Mouse (Mus musculus) neural tube, embryonic 13.5 days (tissue): Measurements from ENCODE around the gene Ascl4. TPM values are rescaled to one million over a fixed set of nuclear protein-coding genes. Genes with fewer than 3 reads are reported as not detected.

Experiments
- ATAC-seq: fragments of 200-750 bp; cut with Nextera tagmentation; 2 replicates; pipeline ENCODE4 v1.8.0; 2017; ENCODE audit warnings: low read depth, mild to moderate bottlenecking, moderate TSS enrichment, moderate library complexity
- H3K27ac ChIP-seq: fragments of 300-500 bp; sonication (generic); replicated peaks from 2 replicates; pipeline ENCODE4 v1.5.1; 2015; ENCODE audit warnings: moderate library complexity, mild to moderate bottlenecking, inconsistent platforms
- H3K27me3 ChIP-seq: fragments of 300-500 bp; sonication (generic); 2 replicates; pipeline ENCODE4 v1.6.1; 2015; ENCODE audit warnings: mild to moderate bottlenecking, inconsistent platforms
- H3K36me3 ChIP-seq: fragments of 300-500 bp; sonication (generic); 2 replicates; pipeline ENCODE4 v1.6.1; 2015; ENCODE audit warnings: mild to moderate bottlenecking, inconsistent platforms
- H3K4me1 ChIP-seq: fragments of 300-500 bp; sonication (generic); replicated peaks from 2 replicates; pipeline ENCODE4 v1.6.1; 2015; ENCODE audit warnings: inconsistent platforms
- H3K4me2 ChIP-seq: fragments of 300-500 bp; sonication (generic); 2 replicates; pipeline ENCODE4 v1.6.1; 2015; ENCODE audit warnings: inconsistent platforms, mild to moderate bottlenecking, moderate library complexity
- H3K4me3 ChIP-seq: fragments of 300-500 bp; sonication (generic); 2 replicates; pipeline ENCODE4 v1.5.1; 2015; ENCODE audit warnings: mild to moderate bottlenecking, inconsistent platforms
- H3K9ac ChIP-seq: fragments of 300-500 bp; sonication (generic); 2 replicates; pipeline ENCODE4 v1.6.1; 2015; ENCODE audit warnings: moderate library complexity, mild to moderate bottlenecking, inconsistent platforms
- H3K9me3 ChIP-seq: fragments of 300-500 bp; sonication (generic); 2 replicates; pipeline ENCODE4 v1.6.1; 2016; ENCODE audit warnings: inconsistent platforms
- WGBS: fragments of 180-500 bp; shearing (Covaris S2); methylation state at CpG from one replicate; pipeline ENCODE4 v1.1.7; 2015; 5-methylcytosine and 5-hydroxymethylcytosine counted together
- polyA plus RNA-seq: library from polyadenylated mRNA; unstranded; fragments of >200 nt; fragmentation: Nextera tagmentation; extraction: Ambion mirVana; gene quantifications from 2 replicates; pipeline ENCODE4 v1.2.1, GENCODE M21; 2015

Gene Ascl4
- polyA plus RNA-seq, 1 experiment from 2014 or later, result not detected

DNA sequence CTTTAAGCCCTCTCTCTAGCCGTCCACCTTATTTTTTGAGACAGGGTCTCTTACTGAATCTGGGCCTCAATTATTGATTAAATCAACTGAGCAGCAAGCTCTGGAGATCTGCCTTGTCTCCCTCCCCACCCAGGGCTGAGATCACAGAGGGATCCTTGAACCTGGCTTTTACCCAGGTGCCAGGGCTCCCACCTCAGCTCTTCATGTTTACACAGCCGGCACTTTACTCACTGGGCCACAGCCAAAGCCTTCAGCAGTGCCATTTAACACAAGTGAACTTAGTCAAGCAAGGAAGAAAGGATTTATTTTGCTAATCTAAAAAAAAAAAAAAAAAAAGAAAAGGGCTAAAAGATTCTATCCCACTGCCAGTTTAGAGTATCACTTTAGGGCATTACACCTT is 26.9 kb downstream of the Ascl4 start:
- no peak for ATAC-seq
- WGBS, result 84% methylated on average over 2 of the region's 2 CpGs
- Histone ChIP-seq H3K4me2 (no peak overlapping the region), H3K27ac (no peak overlapping the region), H3K9me3 (no peaks in the 10 kb centered on the region), H3K4me1 (peaks cover 17% of the 10 kb centered on the region), H3K27me3 (no peaks in the 10 kb centered on the region), H3K36me3 (peaks cover 55% of the 10 kb centered on the region), H3K9ac (no peak overlapping the region), H3K4me3 (no peak overlapping the region)

DNA sequence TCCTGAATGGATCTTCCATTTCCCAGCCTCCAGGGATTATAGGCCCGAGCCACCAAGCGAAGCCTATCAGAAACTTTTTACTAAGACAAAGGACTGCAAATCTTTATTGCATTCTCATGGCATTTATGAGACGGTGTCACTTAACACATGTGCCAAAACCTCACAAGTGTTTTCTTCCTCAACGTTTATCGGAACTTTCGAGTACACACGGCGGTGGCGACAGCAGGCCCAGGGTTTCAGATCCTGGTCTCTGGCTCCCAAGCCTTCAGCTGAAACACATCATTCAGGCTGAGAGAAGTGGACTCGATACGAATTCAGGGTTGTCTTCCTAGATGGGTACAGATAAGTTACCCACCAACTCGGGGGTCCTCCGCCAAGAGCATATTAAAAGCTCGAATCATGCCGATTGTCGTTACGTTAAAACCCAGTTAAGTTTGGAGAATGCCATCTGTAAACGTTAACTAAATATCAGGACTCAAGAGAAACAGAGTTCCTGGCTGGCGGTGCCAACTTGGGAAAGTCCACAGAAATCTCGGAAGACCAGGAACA is 29.5 kb downstream of the Ascl4 start:
- Histone ChIP-seq H3K4me3 (peak overlapping the region; percentile 73), H3K27me3 (no peaks in the 10 kb centered on the region), H3K9ac (peak overlapping the region; percentile 85), H3K9me3 (no peaks in the 10 kb centered on the region), H3K4me2 (peak overlapping the region; percentile 91), H3K4me1 (peaks cover 17% of the 10 kb centered on the region), H3K27ac (peak overlapping the region; percentile 79; the same call in 1 of the 2 replicates), H3K36me3 (peaks cover 31% of the 10 kb centered on the region)
- 6% methylated on average over 20 of the region's 20 CpGs for WGBS
- ATAC-seq, result peak; percentile 8; the same call in 1 of the 2 replicates

DNA sequence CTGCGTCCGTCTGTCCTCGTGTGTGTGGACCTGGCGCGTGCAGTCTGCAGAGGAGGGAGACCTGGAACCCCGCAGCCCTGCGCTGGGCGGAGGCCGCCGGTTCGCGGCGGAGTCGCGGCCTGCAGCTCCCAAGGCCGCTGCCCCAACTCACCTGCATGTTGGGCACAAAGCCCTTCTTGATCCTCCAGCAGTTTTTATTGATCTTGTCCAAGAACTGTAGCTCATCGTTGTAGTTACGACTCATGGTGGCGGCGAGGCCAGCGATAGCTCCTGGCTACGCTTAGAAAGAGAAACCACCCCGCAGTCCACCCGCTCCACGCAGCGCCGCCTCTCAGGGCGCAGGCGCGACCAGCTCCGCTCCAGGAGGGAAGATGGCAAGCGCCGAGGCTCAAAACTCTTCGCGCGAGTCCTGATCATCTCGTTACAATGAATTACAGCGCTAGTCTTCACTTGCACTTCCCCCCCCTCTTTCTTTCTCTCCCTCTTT is 30.0 kb downstream of the Ascl4 start, which contains the start of gene Rtcb:
TSS of gene Rtcb (minus strand) at position 360 of the 487 bp plus-strand sequence.
- WGBS, result under 1% methylated on average over 38 of the region's 38 CpGs
- H3K4me2 ChIP-seq, result peak within 1 kb of the TSS; percentile 91
- peak within 1 kb of the TSS; percentile 79 for H3K27ac ChIP-seq
- no peaks in the 10 kb centered on the region for H3K9me3 ChIP-seq
- H3K27me3 ChIP-seq, result no peaks in the 10 kb centered on the region
- peaks cover 25% of the 10 kb centered on the region for H3K36me3 ChIP-seq
- peak within 1 kb of the TSS; percentile 73 for H3K4me3 ChIP-seq
- peak within 1 kb of the TSS; percentile 85 for H3K9ac ChIP-seq
- peaks cover 17% of the 10 kb centered on the region for H3K4me1 ChIP-seq
- ATAC-seq, result peak; percentile 95

DNA sequence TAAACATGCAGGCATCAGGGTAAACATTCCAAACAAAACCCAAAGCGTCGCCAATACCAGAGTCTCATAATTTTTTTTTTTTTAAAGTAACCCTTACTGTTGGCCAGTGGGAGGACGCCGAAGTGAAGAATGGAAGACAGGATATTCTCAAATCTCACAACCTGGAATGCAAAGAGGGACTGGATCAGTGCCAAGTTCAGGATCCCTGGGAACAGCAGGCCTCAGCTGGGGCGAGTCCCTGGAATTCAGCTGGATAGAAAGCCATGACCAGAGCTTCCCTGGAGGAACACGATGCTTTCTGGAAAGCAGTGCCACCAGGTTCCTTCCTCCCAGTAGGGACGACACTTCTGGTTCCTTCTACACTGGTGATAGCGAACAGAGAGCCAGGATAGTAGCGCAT is 35.4 kb downstream of the Ascl4 start:
- Histone ChIP-seq H3K4me1 (no peaks in the 10 kb centered on the region), H3K27me3 (no peaks in the 10 kb centered on the region; the same call in 1 of the 2 replicates), H3K9me3 (no peaks in the 10 kb centered on the region), H3K27ac (no peak overlapping the region), H3K4me3 (no peak overlapping the region), H3K36me3 (no peaks in the 10 kb centered on the region), H3K4me2 (no peak overlapping the region), H3K9ac (no peak overlapping the region)
- no peak for ATAC-seq
- WGBS, result 80% methylated on average over 9 of the region's 9 CpGs

DNA sequence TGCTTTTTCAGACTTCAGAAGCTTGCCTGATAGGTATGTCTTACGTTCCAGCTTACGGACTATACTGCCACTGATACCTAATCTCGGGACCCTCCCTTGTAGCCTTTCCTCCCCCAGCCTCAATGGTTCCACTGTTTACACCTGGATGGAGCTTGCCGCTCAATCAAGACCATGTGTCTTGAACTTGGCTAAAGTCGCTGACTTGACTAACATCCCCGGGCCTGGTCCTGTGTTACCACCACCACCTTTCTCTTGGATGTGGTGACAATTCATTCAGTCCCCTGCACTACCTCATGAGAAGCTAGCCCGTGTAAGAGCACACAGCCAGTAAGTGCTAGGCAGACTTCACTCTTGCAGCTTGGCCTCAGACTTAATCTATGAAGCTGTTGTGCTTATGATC is 36.8 kb downstream of the Ascl4 start:
- no peak for ATAC-seq

DNA sequence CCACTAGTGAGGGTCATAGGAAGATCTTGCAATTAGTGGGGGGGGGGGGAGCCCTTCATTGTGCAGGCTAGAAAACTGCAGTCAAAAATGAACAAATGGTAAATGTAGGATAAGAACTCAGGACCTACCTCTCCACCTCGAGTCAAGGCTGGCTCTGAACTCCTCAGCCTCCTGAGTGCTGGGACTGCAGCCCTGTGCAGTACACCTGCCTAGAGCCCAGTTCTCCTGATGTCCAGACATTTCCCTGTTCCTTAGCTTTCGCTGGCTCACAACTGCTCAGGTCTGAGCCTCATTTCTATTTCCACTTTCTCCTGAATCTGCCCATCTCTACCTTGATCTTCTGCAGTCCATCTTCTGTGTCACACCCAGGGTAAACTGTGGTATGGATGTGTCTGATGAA is 39.0 kb downstream of the Ascl4 start:
- no peak for ATAC-seq
- no peak overlapping the region for H3K4me2 ChIP-seq
- H3K9me3 ChIP-seq, result no peaks in the 10 kb centered on the region
- no peak overlapping the region for H3K27ac ChIP-seq
- no peaks in the 10 kb centered on the region; the same call in 1 of the 2 replicates for H3K27me3 ChIP-seq
- H3K4me3 ChIP-seq, result no peak overlapping the region
- H3K4me1 ChIP-seq, result no peaks in the 10 kb centered on the region
- 60% methylated on average over 2 of the region's 2 CpGs for WGBS
- no peak overlapping the region for H3K9ac ChIP-seq
- no peaks in the 10 kb centered on the region for H3K36me3 ChIP-seq

More for the DNA sequence above, 36.8 kb downstream of the Ascl4 start:
- no peak overlapping the region for H3K27ac ChIP-seq
- no peak overlapping the region for H3K4me3 ChIP-seq
- H3K9ac ChIP-seq, result no peak overlapping the region
- H3K9me3 ChIP-seq, result no peaks in the 10 kb centered on the region
- H3K36me3 ChIP-seq, result no peaks in the 10 kb centered on the region
- WGBS, result 89% methylated on average over 7 of the region's 7 CpGs
- no peak overlapping the region for H3K4me2 ChIP-seq
- H3K27me3 ChIP-seq, result no peaks in the 10 kb centered on the region; the same call in 1 of the 2 replicates
- H3K4me1 ChIP-seq, result no peaks in the 10 kb centered on the region

DNA sequence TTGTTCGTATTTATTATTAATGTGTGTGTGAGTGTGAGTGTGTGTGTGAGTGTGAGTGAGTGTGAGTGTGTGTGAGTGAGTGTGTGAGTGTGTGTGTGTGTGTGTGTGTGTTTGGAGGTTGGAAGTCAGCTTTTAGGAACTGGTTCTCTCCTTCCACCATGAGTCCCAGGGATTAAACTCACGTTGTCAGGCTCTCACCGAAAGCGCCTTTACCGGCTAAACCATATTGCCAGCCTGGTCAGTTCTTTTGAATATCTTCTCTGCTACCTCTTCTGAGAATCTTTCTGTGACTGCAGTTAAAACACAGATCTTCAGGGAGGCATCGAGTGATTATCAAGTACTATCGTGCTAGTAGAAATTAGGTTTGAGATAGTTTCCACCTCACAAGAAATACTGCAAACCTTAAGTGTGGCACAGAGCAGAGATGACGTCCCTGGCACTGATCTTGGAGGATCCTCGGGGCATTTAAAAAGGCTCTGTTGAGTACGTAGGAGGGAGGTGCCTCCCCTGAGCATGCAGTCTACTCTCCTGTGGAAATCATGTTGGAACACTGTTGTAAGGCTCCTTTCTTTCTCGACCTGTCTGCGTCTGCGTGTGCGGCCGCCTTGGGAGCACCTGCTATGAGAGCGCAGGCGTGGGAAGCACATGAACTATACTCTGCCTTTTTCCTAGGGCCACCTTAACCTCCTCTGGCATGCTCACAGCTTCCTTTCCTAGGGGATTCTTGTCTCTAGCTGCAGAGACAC is 40.1 kb downstream of the Ascl4 start:
- Histone ChIP-seq H3K36me3 (no peaks in the 10 kb centered on the region), H3K9ac (0 out of 2 replicates have a peak overlapping the region, but pooled peaks have one; percentile 17), H3K9me3 (no peaks in the 10 kb centered on the region), H3K4me3 (no peak overlapping the region), H3K27ac (no peak overlapping the region), H3K4me1 (no peaks in the 10 kb centered on the region), H3K4me2 (no peak overlapping the region), H3K27me3 (no peaks in the 10 kb centered on the region; the same call in 1 of the 2 replicates)
- peak; percentile 50; the same call in 1 of the 2 replicates for ATAC-seq
- 65% methylated on average over 17 of the region's 17 CpGs for WGBS

DNA sequence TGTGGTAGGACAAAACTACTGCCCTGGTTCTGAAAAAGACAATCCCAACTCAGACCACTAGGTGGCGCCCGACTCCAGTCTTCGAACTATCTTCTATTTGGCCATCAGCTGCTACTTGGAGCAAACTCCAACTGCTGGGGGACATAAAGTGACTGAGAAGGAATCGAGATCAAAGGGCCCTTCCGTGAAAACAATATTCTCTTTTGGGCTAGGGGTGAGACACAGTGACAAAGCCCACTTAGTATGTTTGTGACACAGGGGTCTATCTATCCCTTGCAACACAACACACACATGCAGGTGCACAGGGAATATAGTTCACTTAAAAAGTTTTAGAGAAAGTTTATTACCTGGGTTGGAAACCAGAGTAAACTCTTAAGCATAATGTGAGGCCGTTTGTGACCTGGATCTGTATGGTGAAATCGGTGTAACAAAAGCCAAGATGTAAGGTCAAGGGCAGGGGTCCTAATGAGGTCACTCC is 40.7 kb downstream of the Ascl4 start:
- WGBS, result 16% methylated on average over 7 of the region's 7 CpGs
- peak; percentile 65 for ATAC-seq

DNA sequence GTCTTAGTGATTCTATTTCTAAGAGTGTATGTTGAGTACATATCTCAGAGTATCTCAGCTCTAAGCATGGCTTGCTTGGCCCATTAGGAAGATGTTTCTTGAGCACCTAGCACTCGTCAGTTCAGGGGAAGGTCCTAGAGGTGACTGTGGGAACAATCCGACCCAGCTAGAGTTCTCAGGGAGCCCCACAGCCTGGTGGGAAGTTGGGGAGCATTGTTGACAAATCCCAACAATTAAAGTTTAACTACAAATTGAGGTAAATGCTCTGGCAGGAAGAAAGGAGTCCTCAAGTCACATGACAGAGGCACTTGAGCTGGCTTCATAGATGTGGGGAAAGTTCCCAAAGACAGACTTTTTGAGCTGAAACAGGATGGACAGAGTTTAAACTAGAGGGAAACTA is 41.2 kb downstream of the Ascl4 start:
- no peaks in the 10 kb centered on the region for H3K4me1 ChIP-seq
- no peaks in the 10 kb centered on the region for H3K9me3 ChIP-seq
- 58% methylated on average over 2 of the region's 2 CpGs for WGBS
- H3K4me3 ChIP-seq, result no peak overlapping the region
- no peaks in the 10 kb centered on the region for H3K36me3 ChIP-seq
- no peak overlapping the region for H3K9ac ChIP-seq
- no peak overlapping the region for H3K27ac ChIP-seq
- no peak overlapping the region for H3K4me2 ChIP-seq
- no peak for ATAC-seq
- H3K27me3 ChIP-seq, result no peaks in the 10 kb centered on the region; the same call in 1 of the 2 replicates

More for the DNA sequence above, 40.7 kb downstream of the Ascl4 start:
- no peaks in the 10 kb centered on the region for H3K36me3 ChIP-seq
- no peak overlapping the region for H3K4me3 ChIP-seq
- H3K9ac ChIP-seq, result 0 out of 2 replicates have a peak overlapping the region, but pooled peaks have one; percentile 17
- no peaks in the 10 kb centered on the region for H3K9me3 ChIP-seq
- no peak overlapping the region for H3K27ac ChIP-seq
- no peaks in the 10 kb centered on the region for H3K4me1 ChIP-seq
- H3K27me3 ChIP-seq, result no peaks in the 10 kb centered on the region; the same call in 1 of the 2 replicates
- no peak overlapping the region for H3K4me2 ChIP-seq

DNA sequence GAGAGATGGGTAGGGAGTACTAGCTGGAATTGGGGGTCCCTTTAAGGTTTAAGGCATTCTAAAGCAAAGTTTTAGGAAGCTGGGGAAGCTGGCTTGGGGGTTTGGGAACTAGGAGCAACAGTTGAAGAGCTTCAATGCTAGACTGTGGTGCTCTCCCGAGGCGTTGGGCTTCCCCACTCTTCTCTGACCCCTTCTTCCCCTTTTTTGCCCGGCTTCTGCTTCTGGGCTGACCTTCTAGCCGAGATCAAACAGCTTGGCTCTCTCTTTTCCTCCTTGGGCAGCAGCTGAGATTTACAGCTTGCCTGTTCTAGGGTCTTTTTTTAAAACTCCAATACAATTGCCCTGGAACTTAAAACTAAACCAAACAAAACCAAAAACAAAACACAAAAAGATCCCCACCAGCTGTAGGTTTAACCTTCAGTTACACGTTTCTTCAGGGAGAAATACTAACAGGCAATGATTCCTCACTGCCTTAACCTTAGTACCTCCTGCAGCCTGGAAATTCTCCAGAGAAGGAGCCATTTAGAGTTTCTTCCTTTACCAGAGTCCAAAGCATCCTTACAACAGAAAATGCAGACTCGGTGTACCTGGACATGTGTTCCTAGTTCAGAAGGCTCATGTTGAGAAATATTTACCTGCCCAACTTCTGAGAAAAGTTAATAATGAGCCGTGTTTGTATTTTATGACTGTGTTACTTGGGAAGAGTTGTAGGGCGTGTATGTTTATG is 42.6 kb downstream of the Ascl4 start:
- Histone ChIP-seq H3K27me3 (no peaks in the 10 kb centered on the region; the same call in 1 of the 2 replicates), H3K9me3 (0 out of 2 replicates have a peak, but pooled peaks cover 6% of the 10 kb centered on the region), H3K4me2 (no peak overlapping the region), H3K4me3 (no peak overlapping the region), H3K9ac (no peak overlapping the region), H3K36me3 (no peaks in the 10 kb centered on the region), H3K4me1 (no peaks in the 10 kb centered on the region), H3K27ac (no peak overlapping the region)
- 46% methylated on average over 8 of the region's 8 CpGs for WGBS
- ATAC-seq, result no peak

DNA sequence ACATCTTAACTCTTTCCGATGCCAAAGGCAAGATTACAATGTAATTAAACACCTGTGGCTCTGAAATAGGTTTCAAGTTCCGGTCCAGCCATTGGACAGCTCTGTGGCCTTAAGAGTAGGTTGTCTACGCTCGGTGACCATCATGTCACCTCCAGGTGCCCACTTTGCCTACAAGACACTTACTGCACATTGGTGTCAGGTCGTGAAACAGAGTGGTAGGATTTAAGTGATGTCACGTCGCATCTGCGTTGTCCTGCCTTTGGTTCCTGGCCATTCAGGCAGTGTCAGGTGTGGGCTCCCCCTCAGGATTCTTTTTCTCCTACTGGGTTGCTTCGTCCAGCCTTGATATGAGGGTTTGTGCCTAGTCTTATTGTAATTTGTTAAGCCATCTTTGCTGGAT is 44.3 kb downstream of the Ascl4 start:
- no peak overlapping the region for H3K9ac ChIP-seq
- 94% methylated on average over 9 of the region's 9 CpGs for WGBS
- no peak overlapping the region for H3K4me2 ChIP-seq

More for the DNA sequence above, 44.3 kb downstream of the Ascl4 start:
- ATAC-seq, result no peak
- H3K4me3 ChIP-seq, result no peak overlapping the region
- no peak overlapping the region for H3K27ac ChIP-seq
- H3K36me3 ChIP-seq, result no peaks in the 10 kb centered on the region
- H3K27me3 ChIP-seq, result no peaks in the 10 kb centered on the region
- H3K9me3 ChIP-seq, result 0 out of 2 replicates have a peak, but pooled peaks cover 6% of the 10 kb centered on the region
- H3K4me1 ChIP-seq, result no peaks in the 10 kb centered on the region
